ENCODE assay signal across 12 mouse cellular contexts in genomic region chr6:143260560-143261288, GRCm38 (mm10).
DNase-seq lines count a peak whose midpoint lies in the region; ATAC-seq and TF ChIP-seq lines count a peak whose summit lies in the region.
"Had no signal": no experiment of that assay in that cellular context is flagged by ENCODE, and none has a peak within 500 bp of the region (broad histone marks: within the 10 kb centered on the region; RNA-seq: fewer than 3 reads in every experiment).

No protein-coding gene starts in this region.

- no peaks in the 10 kb centered on the region for H3K27me3 ChIP-seq in hindbrain, embryonic 10.5 days (ENCODE audit: insufficient read depth, poor library complexity, severe bottlenecking)
- H3K27me3 ChIP-seq in midbrain, embryonic 13.5 days: no peaks in the 10 kb centered on the region

- DNase-seq in CD4-positive helper T cell, adult 2 months (ENCODE audit: low read depth, low spot score): peak; percentile 16
- DNase-seq in brain, embryonic 14.5 days (ENCODE audit: low read depth): peak; percentile 92
- no peak for DNase-seq in hindbrain, embryonic 10.5 days (ENCODE audit: low spot score)
- DNase-seq in c-Kit-positive CD71-positive TER-119-positive erythroid progenitor cells, embryonic 14.5 days (ENCODE audit: low spot score): no peak
- no peak for DNase-seq in adrenal gland, adult 8-10 months
- no peak for DNase-seq in cerebellum, adult 9-10 months
- DNase-seq: gastrocnemius, postnatal 36 days; lung, adult 2 months; right cerebral cortex, adult 18-20 months; thymus, postnatal 36 days had no signal

- no peak for TF ChIP-seq POLR2A in brain, embryonic 14.5 days (IDR thresholded peaks at IDR 0.05; ENCODE audit: borderline replicate concordance, extremely low read depth, insufficient read depth, insufficient read length, poor library complexity, severe bottlenecking)

- H3K9me3 ChIP-seq in hindbrain, embryonic 10.5 days: no peaks in the 10 kb centered on the region
- H3K9me3 ChIP-seq in midbrain, embryonic 13.5 days: no peaks in the 10 kb centered on the region

- H3K9ac ChIP-seq in midbrain, embryonic 13.5 days (replicated peaks): no peak overlapping the region

- H3K4me2 ChIP-seq in midbrain, embryonic 13.5 days (replicated peaks): peak overlapping the region; percentile 47

- ATAC-seq in midbrain, embryonic 13.5 days: no peak

- no peak overlapping the region for H3K4me3 ChIP-seq in hindbrain, embryonic 10.5 days
- no peak overlapping the region for H3K4me3 ChIP-seq in midbrain, embryonic 13.5 days (replicated peaks)
- H3K4me3 ChIP-seq: erythroblast, embryonic 14.5 days had no signal

- WGBS in hindbrain, embryonic 10.5 days: 55% methylated on average over 14 of the region's 14 CpGs
- 37% methylated on average over 14 of the region's 14 CpGs for WGBS in midbrain, embryonic 13.5 days

- peaks cover 42% of the 10 kb centered on the region for H3K4me1 ChIP-seq in hindbrain, embryonic 10.5 days (replicated peaks)
- H3K4me1 ChIP-seq in midbrain, embryonic 13.5 days (replicated peaks): peaks cover 35% of the 10 kb centered on the region

- peak overlapping the region; percentile 76 for H3K27ac ChIP-seq in hindbrain, embryonic 10.5 days
- no peak overlapping the region for H3K27ac ChIP-seq in midbrain, embryonic 13.5 days

- TF ChIP-seq CTCF in brain, embryonic 14.5 days (IDR thresholded peaks at IDR 0.05; ENCODE audit: borderline replicate concordance, extremely low read depth, insufficient read depth, insufficient read length): no peak

- no peaks in the 10 kb centered on the region for H3K36me3 ChIP-seq in hindbrain, embryonic 10.5 days
- H3K36me3 ChIP-seq in midbrain, embryonic 13.5 days: no peaks in the 10 kb centered on the region

Comparison
In these comparisons a context has a peak if more than half of its experiments do, and no peak if none do; other contexts are left out.
1. DNase-seq: peak in CD4-positive helper T cell, adult 2 months (single experiment) and brain, embryonic 14.5 days (single experiment); none in hindbrain, embryonic 10.5 days (single experiment), c-Kit-positive CD71-positive TER-119-positive erythroid progenitor cells, embryonic 14.5 days (single experiment), adrenal gland, adult 8-10 months (single experiment) and cerebellum, adult 9-10 months (single experiment).